Mouse (Mus musculus) ES-Bruce4 (cell line): ENCODE measurements around the gene Shank1.

Experiments
- CTCF ChIP-seq: IDR thresholded peaks from one replicate; pipeline ENCODE4 v1.8.1; 2011; ENCODE audit warnings: low read depth, low read length
- POLR2A ChIP-seq: IDR thresholded peaks from one replicate; pipeline ENCODE4 v1.8.1; 2011; ENCODE audit warnings: low read length; ENCODE audit not compliant: insufficient read depth

DNA sequence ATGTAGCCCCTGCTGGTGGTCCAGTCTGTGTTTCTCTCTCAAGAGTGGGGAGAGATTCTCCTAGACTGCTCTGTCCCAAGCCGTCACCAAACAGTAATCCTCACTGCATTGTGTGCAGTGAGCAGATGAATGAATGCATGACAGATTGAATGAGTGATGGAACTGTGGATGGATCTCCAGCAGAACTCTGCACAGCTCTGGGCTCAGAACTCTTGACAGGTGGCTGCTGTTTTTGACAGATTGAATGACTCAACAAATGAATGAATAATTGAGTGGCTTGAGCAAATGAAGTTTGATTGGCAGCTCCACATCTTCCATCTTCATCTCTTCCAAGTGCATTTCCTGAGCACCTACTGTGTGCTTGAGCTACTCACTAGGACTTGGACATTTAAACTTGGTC lies 12.2 kb downstream of the Shank1 start:
- TF ChIP-seq CTCF: no peak
- TF ChIP-seq POLR2A: no peak
